Mouse (Mus musculus): ENCODE data around the gene Fstl3.
"Not testable (repeated sequence)": the region's sequence is repeated elsewhere in the genome, so short reads cannot be mapped to it uniquely, and the experiment has no call there.

Fstl3 gene

GRCm38 (mm10) chr10:79777103-79777531 lies at the start of gene Fstl3:
TSS of gene Fstl3 (plus strand) at chr10:79777272.
- no peak for DNase-seq (ENCODE audit: low read depth, low spot score)

- no peak for DNase-seq (ENCODE audit: low read depth, low spot score)
Observed at GRCm38 (mm10) chr10:79728323-79729249, 48.5 kb upstream of the Fstl3 start.

- no peak for DNase-seq (ENCODE audit: low read depth, low spot score)
Observed at GRCm38 (mm10) chr10:79729357-79729965, 47.6 kb upstream of the Fstl3 start.

GRCm38 (mm10) chr10:79732500-79732899 lies 44.6 kb upstream of the Fstl3 start:
- no peak for DNase-seq (ENCODE audit: low read depth, low spot score)

GRCm38 (mm10) chr10:79733847-79734246 lies 43.2 kb upstream of the Fstl3 start:
- DNase-seq (ENCODE audit: low read depth, low spot score): no peak

GRCm38 (mm10) chr10:79735361-79735760 lies 41.7 kb upstream of the Fstl3 start:
- no peak for DNase-seq (ENCODE audit: low read depth, low spot score)

GRCm38 (mm10) chr10:79736706-79737105 lies 40.4 kb upstream of the Fstl3 start:
- DNase-seq (ENCODE audit: low read depth, low spot score): no peak

- no peak for DNase-seq (ENCODE audit: low read depth, low spot score)
Observed at GRCm38 (mm10) chr10:79738259-79738658, 38.8 kb upstream of the Fstl3 start.

- no peak for DNase-seq (ENCODE audit: low read depth, low spot score)
Observed at GRCm38 (mm10) chr10:79739234-79739633, 37.8 kb upstream of the Fstl3 start.

GRCm38 (mm10) chr10:79740863-79741262 lies 36.2 kb upstream of the Fstl3 start:
- DNase-seq (ENCODE audit: low read depth, low spot score): no peak

GRCm38 (mm10) chr10:79743161-79743560 lies 33.9 kb upstream of the Fstl3 start:
- no peak for DNase-seq (ENCODE audit: low read depth, low spot score)

GRCm38 (mm10) chr10:79743650-79744365 lies 33.3 kb upstream of the Fstl3 start:
- DNase-seq (ENCODE audit: low read depth, low spot score): no peak

GRCm38 (mm10) chr10:79745411-79745810 lies 31.7 kb upstream of the Fstl3 start:
- no peak for DNase-seq (ENCODE audit: low read depth, low spot score)

- DNase-seq (ENCODE audit: low read depth, low spot score): peak; percentile 88
Observed at GRCm38 (mm10) chr10:79745898-79746773, 30.9 kb upstream of the Fstl3 start, which contains the start of gene Polrmt. TSS of gene Polrmt (minus strand) at chr10:79746581.

GRCm38 (mm10) chr10:79746774-79747151 lies 30.3 kb upstream of the Fstl3 start:
- DNase-seq (ENCODE audit: low read depth, low spot score): no peak

- no peak for DNase-seq (ENCODE audit: low read depth, low spot score)
Observed at GRCm38 (mm10) chr10:79748496-79748895, 28.6 kb upstream of the Fstl3 start.

- DNase-seq (ENCODE audit: low read depth, low spot score): peak; percentile 66
Observed at GRCm38 (mm10) chr10:79754856-79755516, 22.1 kb upstream of the Fstl3 start, which contains the start of gene Fgf22. TSS of gene Fgf22 (plus strand) at chr10:79755076.

GRCm38 (mm10) chr10:79755854-79756253 lies 21.2 kb upstream of the Fstl3 start:
- DNase-seq (ENCODE audit: low read depth, low spot score): no peak

- DNase-seq (ENCODE audit: low read depth, low spot score): no peak
Observed at GRCm38 (mm10) chr10:79756660-79757059, 20.4 kb upstream of the Fstl3 start.

GRCm38 (mm10) chr10:79759675-79760074 lies 17.4 kb upstream of the Fstl3 start:
- DNase-seq (ENCODE audit: low read depth, low spot score): not testable (repeated sequence)
